In the genomic region with DNA sequence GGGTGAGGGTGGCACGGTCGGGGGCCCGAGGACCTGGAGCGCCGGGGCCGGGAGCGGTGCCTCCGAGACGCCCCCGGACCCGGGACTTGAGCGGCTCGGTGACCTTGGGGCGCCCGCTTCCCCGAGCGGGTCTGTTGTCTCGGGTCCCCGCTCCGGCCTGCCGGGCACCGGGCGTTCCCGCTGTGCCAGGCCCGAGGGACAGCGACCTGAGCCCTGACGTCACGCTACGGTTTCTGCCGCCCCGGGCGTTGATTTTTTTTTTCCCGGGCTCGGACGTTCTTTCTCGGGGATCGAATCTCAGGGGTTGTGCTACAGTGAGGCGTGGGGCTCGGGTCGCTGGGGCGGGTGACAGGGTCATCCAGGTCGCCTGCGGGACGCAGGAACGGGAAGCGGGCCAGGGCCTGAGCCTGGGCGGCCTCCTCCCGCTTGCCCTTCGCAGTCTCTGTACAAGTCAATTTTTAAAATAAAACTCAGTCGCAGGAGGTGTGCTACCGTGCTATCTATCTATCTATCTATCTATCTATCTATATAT, we compare ENCODE assay signal across 8 mouse cellular contexts. TPM values are rescaled to one million over a fixed set of nuclear protein-coding genes. Genes with fewer than 3 reads are reported as not detected.
DNase-seq lines count a peak whose midpoint lies in the region; ATAC-seq and TF ChIP-seq lines count a peak whose summit lies in the region.

A gene (minus strand): TSS at position 200 of the 532 bp plus-strand sequence.

- H3K9ac ChIP-seq in lung, embryonic 14.5 days, result peak within 1 kb of the TSS; percentile 96
- peak within 1 kb of the TSS; percentile 96 for H3K9ac ChIP-seq in liver, postnatal 0 days (replicated peaks)
- peak within 1 kb of the TSS; percentile 97 for H3K9ac ChIP-seq in stomach, postnatal 0 days (ENCODE audit: low read length)

- under 1% methylated on average over 51 of the region's 51 CpGs for WGBS in lung, embryonic 14.5 days
- WGBS in bone marrow, adult 2 months, result under 1% methylated on average over 51 of the region's 51 CpGs
- WGBS in liver, postnatal 0 days (ENCODE audit: insufficient replicate concordance), result 1% methylated on average over 45 of the region's 51 CpGs
- under 1% methylated on average over 37 of the region's 51 CpGs for WGBS in stomach, postnatal 0 days

- H3K27ac ChIP-seq in lung, embryonic 14.5 days (ENCODE audit: low read depth), result peak within 1 kb of the TSS; percentile 87
- H3K27ac ChIP-seq in bone marrow, adult 2 months (ENCODE audit: control insufficient read depth, insufficient read depth, low read depth, low read length, poor library complexity), result peak within 1 kb of the TSS; percentile 92
- peak within 1 kb of the TSS; percentile 97 for H3K27ac ChIP-seq in liver, postnatal 0 days (ENCODE audit: low read depth)
- H3K27ac ChIP-seq in stomach, postnatal 0 days (replicated peaks), result peak within 1 kb of the TSS; percentile 91

- H3K4me1 ChIP-seq in lung, embryonic 14.5 days (ENCODE audit: insufficient read depth), result peaks cover 15% of the 10 kb centered on the region; the same call in 1 of the 2 replicates
- peaks cover 5% of the 10 kb centered on the region; the same call in 1 of the 2 replicates for H3K4me1 ChIP-seq in bone marrow, adult 2 months (ENCODE audit: control insufficient read depth, insufficient read depth, low read length)
- H3K4me1 ChIP-seq in liver, postnatal 0 days (ENCODE audit: insufficient read depth), result peaks cover 31% of the 10 kb centered on the region
- peaks cover 8% of the 10 kb centered on the region for H3K4me1 ChIP-seq in stomach, postnatal 0 days (replicated peaks; ENCODE audit: control insufficient read depth, insufficient read depth)

- peaks cover 41% of the 10 kb centered on the region for H3K36me3 ChIP-seq in lung, embryonic 14.5 days (ENCODE audit: insufficient read depth)
- peaks cover 35% of the 10 kb centered on the region for H3K36me3 ChIP-seq in liver, postnatal 0 days (replicated peaks; ENCODE audit: insufficient read depth, low read length)
- peaks cover 6% of the 10 kb centered on the region for H3K36me3 ChIP-seq in stomach, postnatal 0 days (ENCODE audit: control insufficient read depth, insufficient read depth, low read length)

- peak; percentile 27 for DNase-seq in lung, embryonic 14.5 days
- DNase-seq in lung, postnatal 25 days (ENCODE audit: low spot score), result no peak
- DNase-seq in gastrocnemius, postnatal 10 days, result peak; percentile 55
- DNase-seq in liver, postnatal 0 days, result no peak
- no peak for DNase-seq in stomach, postnatal 0 days (ENCODE audit: low spot score)
- no peak for DNase-seq in urinary bladder, postnatal 25 days (ENCODE audit: low spot score)

- TF ChIP-seq EP300 in liver, postnatal 0 days (IDR thresholded peaks at IDR 0.05; ENCODE audit: low read depth), result no peak
- TF ChIP-seq EP300 in stomach, postnatal 0 days (optimal IDR thresholded peaks at IDR 0.05), result no peak

- H3K4me2 ChIP-seq in lung, embryonic 14.5 days, result peak within 1 kb of the TSS; percentile 94
- peak within 1 kb of the TSS; percentile 85 for H3K4me2 ChIP-seq in liver, postnatal 0 days (ENCODE audit: low read depth, low read length)
- H3K4me2 ChIP-seq in stomach, postnatal 0 days (replicated peaks; ENCODE audit: low read depth), result peak within 1 kb of the TSS; percentile 91

- H3K4me3 ChIP-seq in lung, embryonic 14.5 days (ENCODE audit: low read depth, low read length), result peak within 1 kb of the TSS; percentile 97
- H3K4me3 ChIP-seq in bone marrow, adult 2 months (replicated peaks; ENCODE audit: control insufficient read depth, low read depth, low read length), result peak within 1 kb of the TSS; percentile 84
- H3K4me3 ChIP-seq in liver, postnatal 0 days (ENCODE audit: low read depth, low read length), result peak within 1 kb of the TSS; percentile 89
- H3K4me3 ChIP-seq in stomach, postnatal 0 days (ENCODE audit: low read depth, low read length), result peak within 1 kb of the TSS; percentile 91

- no peaks in the 10 kb centered on the region for H3K27me3 ChIP-seq in lung, embryonic 14.5 days (ENCODE audit: insufficient read depth, low read length)
- H3K27me3 ChIP-seq in liver, postnatal 0 days (ENCODE audit: insufficient read depth, low read length), result no peaks in the 10 kb centered on the region
- no peaks in the 10 kb centered on the region for H3K27me3 ChIP-seq in stomach, postnatal 0 days (ENCODE audit: control insufficient read depth, insufficient read depth, low read length)

- TF ChIP-seq POLR2A in bone marrow, adult 2 months (IDR thresholded peaks at IDR 0.05; ENCODE audit: borderline replicate concordance, control insufficient read depth, low read depth, low read length), result no peak

- ATAC-seq in lung, embryonic 14.5 days (ENCODE audit: insufficient read depth), result peak; percentile 52; the same call in 1 of the 2 replicates
- peak; percentile 1 for ATAC-seq in inflammation-experienced regulatory T-cells, adult 6 months
- ATAC-seq in liver, postnatal 0 days, result peak; percentile 62
- peak; percentile 45; the same call in 1 of the 2 replicates for ATAC-seq in stomach, postnatal 0 days (ENCODE audit: low FRiP score, low TSS enrichment)

- TF ChIP-seq CTCF in lung, embryonic 14.5 days (IDR thresholded peaks at IDR 0.05; ENCODE audit: low read depth), result no peak
- no peak for TF ChIP-seq CTCF in bone marrow, adult 2 months (IDR thresholded peaks at IDR 0.05; ENCODE audit: control insufficient read depth, insufficient read depth, low read length)
- TF ChIP-seq CTCF in liver, postnatal 0 days (IDR thresholded peaks at IDR 0.05; ENCODE audit: low read depth), result no peak
- TF ChIP-seq CTCF in stomach, postnatal 0 days (IDR thresholded peaks at IDR 0.05; ENCODE audit: low read depth), result no peak

- no peaks in the 10 kb centered on the region for H3K9me3 ChIP-seq in lung, embryonic 14.5 days (ENCODE audit: low read depth, low read length)
- no peaks in the 10 kb centered on the region for H3K9me3 ChIP-seq in liver, postnatal 0 days (ENCODE audit: low read length)
- no peaks in the 10 kb centered on the region for H3K9me3 ChIP-seq in stomach, postnatal 0 days (ENCODE audit: control insufficient read depth, low read length)

RNA-seq across cellular contexts. Expression of the gene that starts here (rescaled TPM):
- polyA plus RNA-seq in lung, embryonic 14.5 days (2014; fragmentation: Nextera tagmentation; extraction: Ambion mirVana), result 289 and 315 TPM in 2 replicates
- polyA plus RNA-seq in bone marrow, adult 2 months (2011; ENCODE audit: insufficient read depth, insufficient read length, low replicate concordance, missing spikeins), result 28.5 and 66.3 TPM in 2 replicates
- 10 to 100 TPM; 42.7 to 47.2 TPM for total RNA-seq in gastrocnemius, postnatal 10 days (2021)
- polyA plus RNA-seq in inflammation-experienced regulatory T-cells, adult 6 months (2017; shearing (Covaris generic)), result 10 to 100 TPM; 41.3 to 90.8 (median 53.1) TPM
- 81.1 and 83.9 TPM in 2 replicates for polyA plus RNA-seq in liver, postnatal 0 days (2015; fragmentation: Nextera tagmentation; extraction: Ambion mirVana)
- polyA plus RNA-seq in stomach, postnatal 0 days (2015; fragmentation: Nextera tagmentation; extraction: Ambion mirVana), result 149 and 162 TPM in 2 replicates

Comparison
In these comparisons a context has a peak if more than half of its experiments do, and no peak if none do; other contexts are left out.
1. DNase-seq: peak in lung, embryonic 14.5 days (single experiment) and gastrocnemius, postnatal 10 days (single experiment); none in lung, postnatal 25 days (single experiment), liver, postnatal 0 days (single experiment), stomach, postnatal 0 days (single experiment) and urinary bladder, postnatal 25 days (single experiment).
2. ATAC-seq: peak in every context shown above with its lines; median percentile 62 in liver, postnatal 0 days; 52 in lung, embryonic 14.5 days; 45 in stomach, postnatal 0 days; 1 in inflammation-experienced regulatory T-cells, adult 6 months.
3. Peak in every context shown above with its lines, with median percentiles within 50 percentile points of each other: H3K27ac ChIP-seq, H3K4me2 ChIP-seq, H3K4me3 ChIP-seq and H3K9ac ChIP-seq.